Mouse (Mus musculus) heart, postnatal 0 days (tissue): ENCODE measurements at regions not wholly inside any gene's neighbourhood (a gene's known extent, or its start where the extent isn't known, plus 50 kb on each side); places are given as distances from the start of the nearest gene placed in this dataset.

Source experiments
- CTCF ChIP-seq: IDR thresholded peaks from 2 replicates; pipeline ENCODE4 v1.5.1; 2016; ENCODE audit warnings: antibody characterized with exemption, control low read depth, low read depth
- EP300 ChIP-seq: IDR thresholded peaks from 2 replicates; pipeline ENCODE4 v1.6.1; 2016; ENCODE audit warnings: antibody characterized with exemption, low read depth

DNA sequence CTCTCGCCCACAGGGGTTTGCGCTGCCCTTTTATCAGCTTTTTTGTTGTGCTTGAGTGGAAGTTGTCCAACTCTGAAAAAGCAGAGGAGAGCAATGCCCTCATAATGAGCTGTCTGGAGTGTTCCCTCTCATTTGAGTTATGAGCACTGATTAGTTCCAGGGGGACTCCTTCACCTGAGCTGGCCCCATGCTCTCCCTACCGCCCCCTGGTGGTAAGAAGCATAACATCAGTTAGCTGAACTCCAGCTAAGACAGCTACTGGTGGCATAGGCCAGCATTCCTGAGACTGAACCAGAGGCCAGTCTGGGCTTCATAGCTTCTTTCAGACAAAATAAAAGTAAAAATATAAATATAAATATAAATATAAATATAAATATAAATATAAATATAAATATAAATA is 92.9 kb downstream of the Nptx2 start:
- TF ChIP-seq CTCF (peak; percentile 43), EP300 (no peak)
